Mouse (Mus musculus) layer of hippocampus, adult 8-10 months (tissue): ENCODE measurements around the gene Tnfrsf13c. TPM values are rescaled to one million over a fixed set of nuclear protein-coding genes. Genes with fewer than 3 reads are reported as not detected.

ENCODE experiments used
- DNase-seq, 2 experiments: peaks; one replicate each; pipeline ENCODE4 v3.0.0; 2022; ENCODE audit warnings: low spot score in 2 of 2
- microRNA-seq, 2 experiments: library from miRNA; unstranded; fragments of <30 nt; microRNA quantifications; one replicate each; pipeline ENCODE4 v1.2.0; 2022
- total RNA-seq, 4 experiments: library from RNA; stranded (reverse); gene quantifications; 2 replicates each; pipeline ENCODE4 v1.2.4; 2022

Gene Tnfrsf13c
- total RNA-seq, 4 experiments from 2014 or later = 0.69 to 0.80 TPM; not detected in 2

GRCm38 (mm10) chr15:82184656-82185055 lies 39.5 kb downstream of the Tnfrsf13c start:
- no peak for DNase-seq

DNA sequence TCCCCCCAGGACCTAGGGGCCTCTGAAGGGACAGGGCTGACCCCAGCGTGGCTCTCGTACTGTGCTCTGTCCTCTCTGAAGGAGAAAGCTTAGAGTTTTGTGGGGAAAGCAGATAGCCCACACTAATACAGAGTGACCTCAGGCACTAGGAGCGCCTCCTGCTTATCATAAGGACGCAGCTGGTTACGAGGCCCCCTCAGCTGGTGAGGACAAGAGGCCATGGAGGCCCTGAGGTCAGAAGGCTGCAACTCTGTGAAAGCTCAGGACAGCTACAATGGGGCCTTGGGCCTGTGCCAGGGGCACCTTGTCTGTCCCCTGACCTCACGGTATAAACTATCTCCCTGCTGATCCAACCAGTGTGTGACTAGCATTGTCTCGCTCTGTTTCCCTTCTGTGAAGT lies 40.0 kb downstream of the Tnfrsf13c start:
- DNase-seq = no peak

- DNase-seq = no peak
Observed at GRCm38 (mm10) chr15:82183596-82183995, 40.6 kb downstream of the Tnfrsf13c start.

DNA sequence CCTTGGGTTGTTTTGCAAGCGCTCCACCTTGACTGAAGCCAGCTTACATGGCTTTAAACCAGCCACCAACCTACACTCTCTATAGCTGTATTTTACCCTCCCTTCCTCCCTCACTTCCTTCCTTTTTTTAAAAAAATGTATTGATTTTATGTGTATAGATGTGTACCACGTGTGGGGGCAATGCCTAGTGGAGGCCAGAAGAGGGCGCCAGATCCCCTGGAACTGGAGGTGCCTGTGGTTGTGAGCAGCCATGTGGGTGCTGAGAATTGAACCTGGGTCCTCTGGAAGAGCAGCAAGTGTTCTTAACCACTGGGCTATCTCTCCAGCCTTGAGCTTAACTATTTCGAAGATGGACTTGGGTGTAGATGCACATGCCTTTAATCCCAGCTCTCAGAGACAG lies 41.9 kb downstream of the Tnfrsf13c start:
- DNase-seq = no peak

DNA sequence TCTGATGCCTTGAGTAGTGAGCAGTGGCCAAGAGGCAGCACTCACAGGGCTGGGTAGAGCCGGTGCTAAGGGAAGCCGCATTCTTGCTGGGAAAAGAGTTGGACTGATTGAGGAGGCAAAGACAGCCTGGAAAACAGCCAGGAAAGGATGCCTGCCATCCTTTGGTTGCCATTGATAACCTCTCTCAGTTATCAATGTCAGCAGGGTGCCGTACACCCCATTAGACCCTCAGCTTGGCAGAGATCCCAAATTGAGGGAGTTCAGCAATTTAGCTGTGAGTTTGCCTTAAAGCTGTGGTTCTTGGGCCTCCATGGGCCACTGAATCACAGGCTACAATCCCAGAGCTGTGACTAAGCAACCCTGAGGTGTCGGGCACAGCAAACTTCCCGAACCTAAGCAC lies 43.0 kb downstream of the Tnfrsf13c start:
- no peak for DNase-seq

DNA sequence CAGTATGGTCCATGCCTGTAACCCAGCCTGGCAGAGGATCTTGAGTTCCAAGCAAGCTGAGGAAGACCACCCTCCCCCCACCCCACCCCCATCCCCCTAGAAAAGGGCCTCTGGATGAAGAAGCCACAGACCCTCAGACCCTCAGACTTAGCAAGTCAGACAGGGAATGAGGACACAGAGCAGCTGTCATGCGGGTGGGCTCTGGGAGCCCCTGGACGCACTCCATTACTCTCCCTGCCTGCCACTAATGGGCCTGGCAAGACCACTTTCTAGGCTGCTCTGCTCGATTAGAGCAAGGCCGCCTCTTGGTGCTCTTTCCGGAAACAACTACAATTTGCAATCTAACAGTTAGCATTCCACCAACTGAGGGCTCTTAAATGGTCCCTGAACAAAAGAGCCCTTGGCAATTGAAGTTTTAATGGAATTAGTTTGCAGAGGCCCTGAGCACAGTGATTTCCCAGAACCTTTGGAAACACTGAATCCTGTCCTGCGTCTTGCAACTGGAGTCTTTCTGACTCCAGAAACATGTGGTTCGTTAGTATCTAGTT lies 46.4 kb downstream of the Tnfrsf13c start:
- DNase-seq = no peak

GRCm38 (mm10) chr15:82175091-82175490 lies 49.1 kb downstream of the Tnfrsf13c start:
- no peak for DNase-seq

- no peak for DNase-seq
Observed at GRCm38 (mm10) chr15:82172648-82173047, 51.5 kb downstream of the Tnfrsf13c start.

Small RNA genes lying within 50 kb of the gene (microRNA-seq; reads per million reads assigned to microRNA genes)
- 30.3 to 34.4 reads per million in 2 experiments for gene Mir33

Other genes with a start within 250 kb of the Tnfrsf13c start
- gene 1700029P11Rik, start 243.8 kb downstream of the Tnfrsf13c start, total RNA-seq = not detected
- gene Xrcc6, start 236.5 kb downstream of the Tnfrsf13c start, total RNA-seq = 10 to 100 TPM; 27.4 to 35.4 (median 28.9) TPM
- 100 to 1,000 TPM in 2 of 4 experiments, 10 to 100 TPM in 2; 90.4 to 112 (median 101) TPM for gene Desi1, start 190.5 kb downstream of the Tnfrsf13c start, total RNA-seq
- 100 to 1,000 TPM in 3 of 4 experiments, 10 to 100 TPM in 1; 98.4 to 120 (median 115) TPM for gene Snu13, start 176.8 kb downstream of the Tnfrsf13c start, total RNA-seq
- gene 4930407I10Rik, start 165.2 kb downstream of the Tnfrsf13c start, total RNA-seq = not detected
- gene Mei1, start 154.4 kb downstream of the Tnfrsf13c start, total RNA-seq = under 1 TPM; 0.35 to 0.87 (median 0.66) TPM
- gene Ccdc134, start 96.4 kb downstream of the Tnfrsf13c start, total RNA-seq = 10 to 100 TPM; 10.4 to 14.3 (median 13.0) TPM
- gene Srebf2, start 77.2 kb downstream of the Tnfrsf13c start, total RNA-seq = 100 to 1,000 TPM; 175 to 214 (median 189) TPM
- 1 to 10 TPM; 1.6 to 3.5 (median 2.0) TPM for gene Shisa8, start 11.6 kb downstream of the Tnfrsf13c start, total RNA-seq
- gene Cenpm, start 20.4 kb upstream of the Tnfrsf13c start, total RNA-seq = 1 to 10 TPM; 2.6 to 4.8 (median 4.4) TPM
- gene 1500009C09Rik, start 28.0 kb upstream of the Tnfrsf13c start, total RNA-seq = 100 to 1,000 TPM in 3 of 4 experiments, 10 to 100 TPM in 1; 91.7 to 112 (median 104) TPM
- gene Sept3, start 50.5 kb upstream of the Tnfrsf13c start, total RNA-seq = 100 to 1,000 TPM; 583 to 608 (median 584) TPM
- gene Wbp2nl, start 74.6 kb upstream of the Tnfrsf13c start, total RNA-seq = not detected
- gene Naga, start 114.6 kb upstream of the Tnfrsf13c start, total RNA-seq = 10 to 100 TPM; 33.0 to 56.7 (median 43.1) TPM
- 1 to 10 TPM in 1 of 4 experiments, under 1 TPM in 3; 0.22 to 1.2 (median 0.32) TPM for gene Pheta2, start 114.6 kb upstream of the Tnfrsf13c start, total RNA-seq
- 100 to 1,000 TPM; 123 to 145 (median 138) TPM for gene Smdt1, start 114.6 kb upstream of the Tnfrsf13c start, total RNA-seq
- gene Ndufa6, start 130.0 kb upstream of the Tnfrsf13c start, total RNA-seq = 100 to 1,000 TPM; 177 to 207 (median 191) TPM
- 10 to 100 TPM; 46.4 to 55.0 (median 53.4) TPM for gene Cyp2d22, start 155.9 kb upstream of the Tnfrsf13c start, total RNA-seq
- gene Cyp2d11, start 169.7 kb upstream of the Tnfrsf13c start, total RNA-seq = under 1 TPM in 1 of 4 experiments, not detected in 3; 0.45 TPM
- gene Cyp2d10, start 182.8 kb upstream of the Tnfrsf13c start, total RNA-seq = 1 to 10 TPM in 2 of 4 experiments, under 1 TPM in 1, not detected in 1; 0.41 to 1.2 (median 1.0) TPM
- gene Cyp2d9, start 209.1 kb upstream of the Tnfrsf13c start, total RNA-seq = under 1 TPM in 1 of 4 experiments, not detected in 3; 0.29 TPM